9 mouse cellular contexts compared by ENCODE assay signal in the genomic region with DNA sequence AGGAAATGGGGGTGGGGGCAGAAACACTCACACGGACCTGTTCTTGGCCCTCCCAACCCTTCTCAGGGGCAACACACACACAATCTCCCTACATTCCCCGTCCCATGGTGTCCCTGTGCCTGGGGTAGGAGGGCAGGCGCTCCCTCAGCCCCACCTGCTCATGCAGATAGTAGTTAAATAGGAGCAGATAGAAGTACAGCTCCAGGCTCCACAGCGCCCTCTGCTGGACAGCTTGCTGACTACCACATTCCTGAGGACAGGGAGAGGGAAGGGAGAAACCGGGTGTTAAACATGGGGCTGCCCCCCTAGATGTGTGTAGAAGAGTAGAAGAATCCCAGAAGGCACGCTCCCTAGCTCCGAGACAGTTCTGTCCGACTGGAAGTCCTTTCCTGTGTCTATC. TPM values are rescaled to one million over a fixed set of nuclear protein-coding genes. Genes with fewer than 3 reads are reported as not detected.
DNase-seq lines count a peak whose midpoint lies in the region; ATAC-seq and TF ChIP-seq lines count a peak whose summit lies in the region.
"Had no signal": no experiment of that assay in that cellular context is flagged by ENCODE, and none has a peak within 500 bp of the region (broad histone marks: within the 10 kb centered on the region; RNA-seq: fewer than 3 reads in every experiment).

No protein-coding gene starts in this region.

- H3K27me3 ChIP-seq in forebrain, embryonic 11.5 days (ENCODE audit: control insufficient read depth, insufficient read depth, low read length) = no peaks in the 10 kb centered on the region
- no peaks in the 10 kb centered on the region for H3K27me3 ChIP-seq in forebrain, embryonic 16.5 days (replicated peaks; ENCODE audit: control insufficient read depth, insufficient read depth, low read length)
- H3K27me3 ChIP-seq in E14TG2a.4 (ENCODE audit: insufficient read depth, low read length) = no peaks in the 10 kb centered on the region
- H3K27me3 ChIP-seq in midbrain, embryonic 13.5 days = no peaks in the 10 kb centered on the region
- H3K27me3 ChIP-seq in testis, adult 2 months (ENCODE audit: control insufficient read depth, insufficient read depth, low read length) = no peaks in the 10 kb centered on the region
- H3K27me3 ChIP-seq: limb, embryonic 15.5 days had no signal

- ATAC-seq in forebrain, embryonic 11.5 days (replicated peaks; ENCODE audit: low FRiP score) = no peak; the same call in 1 of the 2 replicates
- no peak for ATAC-seq in forebrain, embryonic 16.5 days
- ATAC-seq in midbrain, embryonic 13.5 days = 0 out of 2 replicates have a peak, but pooled peaks have one; percentile 43

- no peaks in the 10 kb centered on the region for H3K36me3 ChIP-seq in forebrain, embryonic 11.5 days (ENCODE audit: control insufficient read depth, insufficient read depth, low read length)
- H3K36me3 ChIP-seq in forebrain, embryonic 16.5 days (ENCODE audit: control insufficient read depth, insufficient read depth) = no peaks in the 10 kb centered on the region
- H3K36me3 ChIP-seq in E14TG2a.4 (ENCODE audit: insufficient read depth, low read length) = peaks cover 100% of the 10 kb centered on the region
- peaks cover 9% of the 10 kb centered on the region for H3K36me3 ChIP-seq in midbrain, embryonic 13.5 days
- no peaks in the 10 kb centered on the region for H3K36me3 ChIP-seq in testis, adult 2 months (ENCODE audit: control insufficient read depth, insufficient read depth, low read length)

- no peak for TF ChIP-seq POLR2A in testis, adult 2 months (IDR thresholded peaks at IDR 0.05; ENCODE audit: control insufficient read depth, low read depth, low read length)

- no peak overlapping the region for H3K9ac ChIP-seq in forebrain, embryonic 11.5 days (ENCODE audit: low read length)
- no peak overlapping the region for H3K9ac ChIP-seq in forebrain, embryonic 16.5 days (replicated peaks; ENCODE audit: low read depth, low read length)
- no peak overlapping the region for H3K9ac ChIP-seq in midbrain, embryonic 13.5 days (replicated peaks)
- H3K9ac ChIP-seq: limb, embryonic 15.5 days had no signal

- no peak overlapping the region for H3K4me2 ChIP-seq in forebrain, embryonic 11.5 days (ENCODE audit: low read depth, low read length, severe bottlenecking)
- H3K4me2 ChIP-seq in forebrain, embryonic 16.5 days (ENCODE audit: low read length) = no peak overlapping the region
- H3K4me2 ChIP-seq in midbrain, embryonic 13.5 days (replicated peaks) = no peak overlapping the region
- H3K4me2 ChIP-seq: limb, embryonic 15.5 days had no signal

- TF ChIP-seq CTCF in E14TG2a.4 (conservative IDR thresholded peaks at IDR 0.05; ENCODE audit: low read length) = peak; percentile 83
- TF ChIP-seq CTCF in testis, adult 2 months (IDR thresholded peaks at IDR 0.05; ENCODE audit: control insufficient read depth, insufficient read depth, insufficient replicate concordance, low read depth, low read length) = peak; percentile 87

- peak; percentile 84 for DNase-seq in forebrain, embryonic 11.5 days (ENCODE audit: low spot score)
- DNase-seq in cerebellum, adult 11 months = peak; percentile 47
- DNase-seq in gastrocnemius, postnatal 10 days = peak; percentile 85
- DNase-seq in left cerebral cortex, adult 11 months (ENCODE audit: low spot score) = peak; percentile 28

- H3K9me3 ChIP-seq in forebrain, embryonic 11.5 days (ENCODE audit: control insufficient read depth, low read length) = no peaks in the 10 kb centered on the region
- no peaks in the 10 kb centered on the region for H3K9me3 ChIP-seq in forebrain, embryonic 16.5 days (ENCODE audit: control insufficient read depth, low read length)
- no peaks in the 10 kb centered on the region for H3K9me3 ChIP-seq in E14TG2a.4 (ENCODE audit: low read length)
- H3K9me3 ChIP-seq in midbrain, embryonic 13.5 days = no peaks in the 10 kb centered on the region
- H3K9me3 ChIP-seq: limb, embryonic 15.5 days had no signal

- no peak overlapping the region for H3K4me3 ChIP-seq in forebrain, embryonic 11.5 days (ENCODE audit: low read depth, low read length)
- H3K4me3 ChIP-seq in forebrain, embryonic 16.5 days (replicated peaks; ENCODE audit: low read length) = no peak overlapping the region
- no peak overlapping the region for H3K4me3 ChIP-seq in E14TG2a.4 (replicated peaks; ENCODE audit: low read length)
- H3K4me3 ChIP-seq in midbrain, embryonic 13.5 days (replicated peaks) = no peak overlapping the region
- no peak overlapping the region for H3K4me3 ChIP-seq in testis, adult 2 months (ENCODE audit: control insufficient read depth, low read depth, low read length)
- H3K4me3 ChIP-seq: limb, embryonic 15.5 days had no signal

- WGBS in forebrain, embryonic 11.5 days = 53% methylated on average over 8 of the region's 8 CpGs
- 61% methylated on average over 8 of the region's 8 CpGs for WGBS in forebrain, embryonic 16.5 days
- WGBS in midbrain, embryonic 13.5 days = 52% methylated on average over 8 of the region's 8 CpGs

- no peak overlapping the region for H3K27ac ChIP-seq in forebrain, embryonic 11.5 days (ENCODE audit: low read depth, low read length)
- H3K27ac ChIP-seq in forebrain, embryonic 16.5 days (ENCODE audit: low read length) = no peak overlapping the region
- no peak overlapping the region for H3K27ac ChIP-seq in midbrain, embryonic 13.5 days
- no peak overlapping the region for H3K27ac ChIP-seq in testis, adult 2 months (ENCODE audit: control insufficient read depth, insufficient read depth, low read depth, low read length)
- H3K27ac ChIP-seq: limb, embryonic 15.5 days had no signal

- H3K4me1 ChIP-seq in forebrain, embryonic 11.5 days (replicated peaks; ENCODE audit: control insufficient read depth, insufficient read depth, low read length) = no peaks in the 10 kb centered on the region
- peaks cover 6% of the 10 kb centered on the region; the same call in 1 of the 2 replicates for H3K4me1 ChIP-seq in forebrain, embryonic 16.5 days (replicated peaks; ENCODE audit: control insufficient read depth, insufficient read depth, low read length)
- peaks cover 98% of the 10 kb centered on the region for H3K4me1 ChIP-seq in E14TG2a.4 (replicated peaks; ENCODE audit: low read depth, low read length)
- H3K4me1 ChIP-seq in midbrain, embryonic 13.5 days (replicated peaks) = peaks cover 12% of the 10 kb centered on the region
- peaks cover 28% of the 10 kb centered on the region for H3K4me1 ChIP-seq in testis, adult 2 months (ENCODE audit: control insufficient read depth, insufficient read depth, low read length)
- H3K4me1 ChIP-seq: limb, embryonic 15.5 days had no signal

RNA-seq across cellular contexts. Expression of gene Pald1, which starts 39.4 kb away (rescaled TPM):
- 21.3 and 22.9 TPM in 2 replicates for polyA plus RNA-seq in forebrain, embryonic 11.5 days (2014; fragmentation: Nextera tagmentation; extraction: Ambion mirVana)
- polyA plus RNA-seq in forebrain, embryonic 16.5 days (2015; fragmentation: Nextera tagmentation; extraction: Ambion mirVana) = 17.1 and 18.0 TPM in 2 replicates
- 10 to 100 TPM; 18.5 to 28.3 TPM for total RNA-seq in gastrocnemius, postnatal 10 days (2021)
- 17.5 and 21.1 TPM in 2 replicates for polyA plus RNA-seq in midbrain, embryonic 13.5 days (2015; fragmentation: Nextera tagmentation; extraction: Ambion mirVana)
- polyA plus RNA-seq in testis, adult 2 months (2012; rRNA removed) = 6.7 and 7.5 TPM in 2 replicates

RNA-seq across cellular contexts. Expression of gene Prf1, which starts 46.3 kb away (rescaled TPM):
- not detected in 2 replicates for polyA plus RNA-seq in forebrain, embryonic 11.5 days (2014; fragmentation: Nextera tagmentation; extraction: Ambion mirVana)
- not detected in 2 replicates for polyA plus RNA-seq in forebrain, embryonic 16.5 days (2015; fragmentation: Nextera tagmentation; extraction: Ambion mirVana)
- total RNA-seq in gastrocnemius, postnatal 10 days (2021) = not detected
- not detected in 2 replicates for polyA plus RNA-seq in midbrain, embryonic 13.5 days (2015; fragmentation: Nextera tagmentation; extraction: Ambion mirVana)
- polyA plus RNA-seq in testis, adult 2 months (2012; rRNA removed) = not detected in 2 replicates

Comparison
In these comparisons a context has a peak if more than half of its experiments do, and no peak if none do; other contexts are left out.
1. DNase-seq: peak in every context shown above with its lines; median percentile 85 in gastrocnemius, postnatal 10 days; 84 in forebrain, embryonic 11.5 days; 47 in cerebellum, adult 11 months; 28 in left cerebral cortex, adult 11 months.